Mouse (Mus musculus) erythroid progenitor cell, adult 5-6 weeks (primary cell): Measurements from ENCODE around the gene Timm13. TPM values are rescaled to one million over a fixed set of nuclear protein-coding genes. Genes with fewer than 3 reads are reported as not detected.
A peak's percentile ranks its signal among the peaks of the same experiment; 100 is the strongest.

Experiments used
- ATAC-seq: replicated peaks from 2 replicates; pipeline ENCODE4 v1.8.0; 2016; ENCODE audit warnings: moderate number of reproducible peaks, mild to moderate bottlenecking, moderate TSS enrichment, inconsistent platforms; ENCODE audit not compliant: poor library complexity, low FRiP score, severe bottlenecking
- total RNA-seq, 2 experiments: library from RNA; stranded (forward) in 1 of 2; stranded (reverse) in 1 of 2; fragments of 150-400 nt in 1 of 2; fragments of 186-747, 209-891 nt in 1 of 2; gene quantifications; 2 replicates each; pipeline versions ENCODE4 v1.2.3 to v1.2.4; 2015 to 2017; ENCODE audit warnings: low replicate concordance in 2 of 2

The Timm13 gene
- total RNA-seq, 2 experiments from 2014 or later, result 7.6 to 17.6 TPM

DNA sequence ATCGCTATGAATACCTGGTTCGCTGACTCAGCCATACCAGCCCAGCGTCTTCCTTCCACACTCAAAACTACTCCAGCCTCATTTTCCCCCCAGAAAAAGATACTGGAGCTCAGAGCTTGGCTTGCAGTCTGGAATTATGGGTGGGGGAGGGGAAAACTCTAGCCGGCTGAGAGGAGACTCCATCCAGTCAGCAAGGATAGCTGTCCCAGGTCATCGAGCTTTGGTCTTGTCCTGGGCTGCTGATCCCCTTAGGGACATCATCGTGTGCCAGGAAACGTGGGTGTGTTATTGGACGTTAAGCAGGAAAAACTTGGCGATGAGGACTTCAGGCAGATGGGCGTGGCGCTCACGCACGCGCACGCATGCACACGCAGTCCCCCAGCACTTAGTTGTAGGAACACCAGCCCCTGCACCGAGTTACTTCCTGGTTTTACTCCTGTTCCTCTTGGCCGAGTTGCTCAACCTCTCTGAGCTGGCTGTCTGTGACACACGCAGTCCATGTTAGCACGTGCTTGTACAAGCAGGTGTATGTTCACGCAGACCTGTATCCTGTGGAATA is 32.7 kb upstream of the Timm13 start:
- ATAC-seq, result no peak

DNA sequence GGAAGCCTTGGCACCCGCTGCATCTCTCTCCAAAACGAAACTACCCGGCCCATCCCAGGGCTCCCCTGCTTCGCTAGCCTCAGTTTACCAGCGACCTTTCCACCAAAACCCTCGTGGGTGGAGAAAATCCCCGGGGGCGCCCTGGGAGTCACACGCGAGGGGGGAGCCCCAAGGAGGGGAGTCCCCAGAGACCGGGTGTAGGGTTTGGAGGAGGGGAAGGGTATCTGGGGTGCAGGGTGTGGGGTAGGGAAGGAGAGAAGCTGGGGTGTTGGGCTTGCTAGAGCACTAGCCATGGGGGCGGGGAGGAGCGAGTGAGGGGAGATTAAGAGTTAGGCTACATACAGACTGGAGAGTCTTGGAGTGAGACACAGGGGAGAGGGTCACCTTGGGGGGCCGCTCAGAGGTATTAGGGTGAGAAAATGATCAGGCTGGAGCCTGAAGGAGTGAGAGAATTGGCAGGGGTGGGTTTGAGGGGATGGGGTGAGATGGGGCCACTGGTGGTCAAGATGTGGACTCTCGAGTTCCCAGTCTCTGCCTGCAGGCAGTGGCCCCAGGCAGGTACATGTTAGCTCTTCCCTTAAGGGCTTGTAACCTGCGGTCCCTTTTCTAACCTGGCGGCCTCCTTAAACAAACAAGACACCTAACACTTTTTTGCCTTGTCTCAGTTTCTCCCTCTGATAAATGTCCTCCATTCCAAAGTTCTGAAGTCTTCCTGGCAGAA is 32.1 kb upstream of the Timm13 start:
- no peak for ATAC-seq

- no peak for ATAC-seq
These were observed 31.4 kb upstream of the Timm13 start for GRCm38 (mm10) chr10:80932206-80932605.

- no peak for ATAC-seq
These were observed 30.9 kb upstream of the Timm13 start for GRCm38 (mm10) chr10:80931695-80932094.

DNA sequence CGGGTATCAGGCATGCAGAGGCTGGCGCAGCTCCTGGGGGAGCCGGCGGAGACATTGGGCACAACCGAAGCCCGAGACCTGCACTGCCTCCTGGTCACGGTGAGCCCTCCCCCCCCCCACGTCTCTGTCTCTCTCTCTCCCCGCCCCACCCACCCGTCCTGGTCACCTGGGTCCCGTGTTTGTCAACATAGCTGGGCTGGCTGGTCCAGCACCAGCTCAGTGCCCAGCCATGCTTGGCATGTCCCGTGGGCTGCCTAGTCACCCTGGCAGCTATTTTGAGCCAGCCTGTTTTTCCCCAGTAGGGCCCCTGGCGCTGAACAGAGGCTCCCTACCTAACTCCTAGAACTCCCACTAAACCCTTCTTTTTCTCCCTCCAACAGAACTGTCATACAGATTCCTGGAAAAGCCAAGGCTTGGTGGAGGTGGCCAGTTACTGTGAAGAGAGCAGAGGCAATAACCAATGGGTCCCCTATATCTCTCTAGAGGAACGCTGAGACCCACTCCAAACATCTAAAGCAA is 30.4 kb upstream of the Timm13 start:
- ATAC-seq, result no peak

DNA sequence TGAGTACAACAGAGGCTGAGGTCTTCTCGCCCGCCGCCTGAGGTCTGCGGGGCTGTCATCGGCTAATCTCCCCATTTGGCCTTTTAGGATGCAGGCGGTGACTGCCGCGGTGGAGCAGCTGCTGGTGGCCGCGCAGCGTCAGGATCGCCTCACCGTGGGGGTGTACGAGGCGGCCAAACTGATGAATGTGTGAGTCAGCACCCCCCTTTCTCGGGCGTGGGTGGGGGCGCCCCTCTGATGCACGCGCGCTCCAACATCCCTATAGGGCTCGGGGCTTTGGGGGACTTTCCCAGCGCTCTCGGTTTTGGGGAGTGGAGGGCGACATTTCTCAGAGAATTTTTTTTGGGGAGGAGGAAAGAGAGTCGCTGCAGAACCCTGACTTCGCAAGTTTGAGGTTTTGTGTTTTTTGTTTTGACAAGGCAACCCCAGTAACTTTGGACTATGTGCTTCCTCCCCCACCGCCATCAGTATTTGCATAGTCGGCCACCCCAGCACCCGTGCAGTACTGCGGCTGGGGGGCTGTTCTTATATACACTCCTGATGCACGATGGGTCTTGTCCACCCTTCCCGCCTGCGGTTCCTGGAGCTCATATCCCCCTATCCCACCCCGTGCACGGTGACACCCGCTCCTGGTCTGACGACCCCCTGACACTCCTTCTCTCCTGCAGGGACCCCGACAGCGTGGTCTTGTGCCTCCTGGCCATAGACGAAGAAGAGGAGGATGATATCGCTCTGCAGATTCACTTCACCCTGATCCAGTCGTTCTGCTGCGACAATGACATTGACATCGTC is 29.8 kb upstream of the Timm13 start:
- no peak for ATAC-seq

GRCm38 (mm10) chr10:80929299-80930226 is 28.8 kb upstream of the Timm13 start, which contains the start of gene Gadd45b:
Gene Gadd45b, plus strand, starts transcription at chr10:80930073.
- peak; percentile 97 for ATAC-seq

- ATAC-seq, result peak; percentile 47; the same call in 1 of the 2 replicates
These were observed 28.0 kb upstream of the Timm13 start for GRCm38 (mm10) chr10:80928586-80929298.

GRCm38 (mm10) chr10:80925472-80925871 is 24.7 kb upstream of the Timm13 start:
- no peak for ATAC-seq

DNA sequence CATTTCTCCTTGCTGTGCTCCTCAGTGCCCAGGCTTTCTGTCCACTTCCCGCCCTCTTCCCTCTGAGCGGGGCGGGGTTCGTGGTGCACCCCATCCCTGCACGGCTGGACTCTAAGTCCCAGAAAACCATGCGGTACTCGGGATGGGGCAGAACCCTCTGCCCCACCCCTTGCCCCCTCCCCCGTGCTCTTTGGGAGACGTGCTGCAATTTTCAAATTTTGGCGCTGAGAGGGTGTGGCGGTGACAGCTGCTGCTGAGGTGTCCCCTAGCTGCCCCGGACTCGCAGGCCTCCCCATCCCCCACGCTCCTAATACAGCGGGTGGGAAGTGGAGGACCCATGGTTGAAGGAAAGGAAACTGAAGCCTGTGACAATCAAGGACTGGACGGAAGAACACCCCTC is 21.2 kb upstream of the Timm13 start:
- no peak for ATAC-seq

GRCm38 (mm10) chr10:80917779-80918434 is 17.1 kb upstream of the Timm13 start, which contains the start of gene Lmnb2:
Gene Lmnb2, minus strand, starts transcription at chr10:80918245.
- ATAC-seq, result peak; percentile 50; the same call in 1 of the 2 replicates

GRCm38 (mm10) chr10:80917336-80917778 is 16.6 kb upstream of the Timm13 start:
- no peak for ATAC-seq

DNA sequence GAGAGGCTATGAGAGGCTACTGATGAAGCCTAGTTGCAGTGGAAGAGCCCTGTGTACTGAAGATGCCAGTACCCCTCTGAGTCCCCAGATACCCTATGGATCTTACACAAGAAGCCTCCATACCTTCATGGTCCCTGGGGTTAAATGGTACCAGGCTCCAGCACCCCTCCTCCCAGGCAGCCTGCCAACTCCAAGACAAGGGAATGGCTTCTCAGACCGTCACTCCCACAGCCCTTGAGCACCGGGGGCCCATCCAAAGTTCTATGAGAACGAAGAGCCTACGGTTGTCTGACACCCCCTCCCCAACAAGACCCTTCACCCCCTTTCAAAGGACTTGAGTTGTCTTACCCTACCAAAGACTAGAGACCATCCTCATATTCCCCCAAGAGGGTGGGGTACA is 15.0 kb upstream of the Timm13 start:
- no peak for ATAC-seq

- no peak for ATAC-seq
These were observed 14.5 kb upstream of the Timm13 start for GRCm38 (mm10) chr10:80915260-80915659.

GRCm38 (mm10) chr10:80914253-80914656 is 13.5 kb upstream of the Timm13 start:
- no peak for ATAC-seq

DNA sequence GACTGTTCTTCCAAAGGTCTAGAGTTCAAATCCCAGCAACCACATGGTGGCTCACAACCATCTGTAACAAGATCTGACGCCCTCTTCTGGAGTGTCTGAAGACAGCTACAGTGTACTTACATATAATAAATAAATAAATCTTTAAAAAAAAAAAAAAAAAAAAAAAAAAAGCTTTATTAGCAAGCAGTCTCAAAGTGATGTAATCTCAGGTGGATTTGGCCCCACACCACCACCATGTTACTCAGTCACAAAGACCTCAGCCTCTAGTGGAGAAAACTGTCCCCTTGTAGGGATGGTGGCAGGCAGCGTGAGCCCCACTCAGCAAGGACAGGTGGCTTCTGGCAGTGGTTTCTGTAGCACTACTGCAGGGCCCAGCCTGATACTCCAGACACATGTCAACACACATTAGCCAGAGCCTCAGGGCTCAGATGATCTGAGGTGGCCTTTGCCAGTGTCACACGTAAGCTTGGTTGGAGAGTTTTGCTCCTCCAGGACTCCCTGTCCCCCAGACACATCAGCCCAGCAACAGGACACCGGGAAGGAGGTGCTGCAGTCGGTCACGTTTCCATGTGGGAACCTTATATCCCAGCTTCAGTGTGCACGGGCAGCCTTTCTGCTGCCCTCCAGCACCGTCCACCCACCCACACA is 12.7 kb upstream of the Timm13 start:
- no peak for ATAC-seq

- ATAC-seq, result no peak
These were observed 11.1 kb upstream of the Timm13 start for GRCm38 (mm10) chr10:80911891-80912290.

- ATAC-seq, result no peak
These were observed 10.6 kb upstream of the Timm13 start for GRCm38 (mm10) chr10:80911354-80911753.
